Mouse (Mus musculus) ovary, adult 18-20 months (tissue): Measurements from ENCODE around the gene Trim71.

Experiments used
- DNase-seq: peaks from one replicate; pipeline ENCODE4 v3.0.0; 2022; ENCODE audit warnings: low spot score, mixed read lengths

The Trim71 gene

DNA sequence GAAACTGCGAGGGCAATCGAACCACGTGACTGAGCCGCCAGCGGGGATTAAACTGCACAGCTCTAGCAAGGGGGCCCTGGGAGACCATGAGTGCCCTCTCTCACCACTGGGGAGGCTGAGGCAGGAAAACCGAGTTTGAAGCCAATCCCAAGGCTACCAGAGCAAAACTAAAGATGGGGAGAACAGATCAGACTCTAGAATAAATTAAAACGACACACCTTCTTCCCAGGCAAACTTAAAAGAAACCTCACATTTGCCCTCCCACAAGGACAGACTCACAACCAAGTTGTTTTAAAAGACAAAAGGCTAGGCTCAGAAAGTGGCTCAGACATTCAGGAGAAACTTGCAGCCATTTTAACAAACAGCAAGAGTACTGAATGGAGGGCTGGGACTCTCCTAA is 7.1 kb downstream of the Trim71 start:
- no peak for DNase-seq

GRCm38 (mm10) chr9:114556276-114556855 is 7.8 kb downstream of the Trim71 start:
- DNase-seq, result no peak

DNA sequence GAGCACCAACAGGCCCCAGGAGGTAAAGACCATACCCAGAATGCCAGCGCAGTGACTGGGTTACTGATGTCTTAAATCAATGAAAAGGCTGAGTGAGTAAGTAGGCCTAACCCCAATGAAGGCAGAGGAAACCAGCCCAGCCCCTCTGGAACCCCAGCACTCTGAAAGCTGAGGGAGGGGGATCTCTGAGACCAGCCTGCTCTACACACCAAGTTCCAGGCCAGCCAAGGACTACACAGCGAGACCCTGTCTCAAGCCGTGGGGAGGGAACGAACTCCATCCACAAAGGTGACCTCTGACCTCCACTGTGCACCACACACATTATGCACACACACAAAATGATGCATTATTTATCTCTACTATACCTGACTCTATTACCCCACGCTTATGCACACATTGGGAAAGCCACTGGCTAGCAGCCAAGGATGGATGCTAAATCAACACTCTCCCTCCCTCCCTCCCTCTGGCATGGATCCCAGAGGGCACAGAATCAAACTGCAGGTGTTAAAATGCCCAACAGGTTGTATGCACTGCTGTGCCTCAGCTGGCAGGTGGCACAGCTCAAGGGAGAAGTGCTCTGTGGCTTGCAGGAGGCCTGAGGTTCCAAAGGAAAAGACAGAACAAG is 9.7 kb downstream of the Trim71 start:
- no peak for DNase-seq

- DNase-seq, result no peak
Measured at GRCm38 (mm10) chr9:114553828-114554227, 10.3 kb downstream of the Trim71 start.

DNA sequence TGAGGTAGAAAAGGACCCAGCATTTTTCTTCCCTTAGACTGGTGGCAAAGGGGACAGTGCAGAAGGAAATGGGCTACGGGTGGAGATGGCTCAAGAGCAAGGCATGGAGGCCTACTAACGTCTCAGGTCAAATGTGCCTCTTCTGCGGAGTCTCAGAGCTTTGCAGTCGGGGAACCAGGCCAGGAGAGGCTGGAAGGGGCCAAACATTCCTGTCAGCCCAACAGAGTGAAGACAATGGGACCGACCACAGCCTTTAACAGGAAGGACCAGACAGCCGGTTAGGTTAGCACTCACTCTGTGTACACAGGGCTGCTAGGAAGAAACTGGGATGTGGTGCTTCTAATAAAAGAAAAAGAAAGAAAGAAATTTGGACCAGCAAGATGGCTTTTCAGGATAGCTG is 14.1 kb downstream of the Trim71 start:
- no peak for DNase-seq

GRCm38 (mm10) chr9:114549117-114549516 is 15.1 kb downstream of the Trim71 start:
- DNase-seq, result no peak

GRCm38 (mm10) chr9:114548496-114548895 is 15.7 kb downstream of the Trim71 start:
- no peak for DNase-seq

GRCm38 (mm10) chr9:114547643-114548077 is 16.5 kb downstream of the Trim71 start:
- DNase-seq, result no peak

DNA sequence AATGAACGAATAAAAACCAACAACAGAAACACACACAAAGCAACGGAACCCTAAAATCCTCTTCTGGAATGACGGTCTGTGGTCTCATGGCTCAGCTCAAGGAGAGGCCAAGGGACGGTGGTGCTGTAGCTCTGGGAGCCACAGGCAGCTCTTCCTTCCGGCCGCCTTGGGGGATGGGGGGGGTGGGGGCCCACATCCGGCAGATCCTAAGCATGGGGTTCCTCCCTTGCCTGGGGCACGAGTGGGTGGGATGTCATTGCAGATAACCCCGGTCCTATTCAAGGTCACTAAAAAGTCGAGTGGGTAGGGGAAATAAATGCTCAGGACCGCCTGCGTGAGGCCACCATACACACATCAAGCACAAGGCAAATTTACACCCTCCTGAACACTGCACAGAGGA is 17.4 kb downstream of the Trim71 start:
- DNase-seq, result no peak

DNA sequence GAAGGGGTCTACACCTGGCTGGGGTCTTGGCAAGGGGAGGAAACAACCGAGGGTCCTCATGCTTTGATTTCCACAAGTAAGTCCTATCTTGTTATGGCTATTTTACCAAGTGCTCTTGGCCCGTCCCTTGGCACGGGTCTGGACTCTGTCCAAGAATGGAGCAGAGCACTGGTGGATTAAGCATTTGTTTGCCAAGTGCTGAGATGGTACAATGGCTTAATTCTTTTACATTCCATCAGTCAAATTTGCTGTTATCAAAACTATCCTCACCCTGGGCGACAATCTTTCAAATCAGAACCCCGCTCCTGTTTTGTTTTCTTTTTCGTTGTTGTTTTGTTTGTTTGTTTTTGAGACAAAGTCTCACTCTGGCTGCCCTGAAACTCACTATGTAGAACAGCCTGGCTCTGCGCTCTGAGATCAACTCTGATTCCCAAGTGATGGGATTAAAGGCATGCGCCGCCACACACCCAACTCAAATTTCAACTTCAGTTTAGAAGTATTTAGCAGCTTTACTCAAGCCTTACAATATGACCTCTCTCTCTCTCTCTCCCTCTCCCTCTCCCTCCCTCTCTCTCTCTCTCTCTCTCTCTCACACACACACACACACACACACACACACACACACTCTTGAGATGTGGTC is 19.3 kb downstream of the Trim71 start:
- no peak for DNase-seq

DNA sequence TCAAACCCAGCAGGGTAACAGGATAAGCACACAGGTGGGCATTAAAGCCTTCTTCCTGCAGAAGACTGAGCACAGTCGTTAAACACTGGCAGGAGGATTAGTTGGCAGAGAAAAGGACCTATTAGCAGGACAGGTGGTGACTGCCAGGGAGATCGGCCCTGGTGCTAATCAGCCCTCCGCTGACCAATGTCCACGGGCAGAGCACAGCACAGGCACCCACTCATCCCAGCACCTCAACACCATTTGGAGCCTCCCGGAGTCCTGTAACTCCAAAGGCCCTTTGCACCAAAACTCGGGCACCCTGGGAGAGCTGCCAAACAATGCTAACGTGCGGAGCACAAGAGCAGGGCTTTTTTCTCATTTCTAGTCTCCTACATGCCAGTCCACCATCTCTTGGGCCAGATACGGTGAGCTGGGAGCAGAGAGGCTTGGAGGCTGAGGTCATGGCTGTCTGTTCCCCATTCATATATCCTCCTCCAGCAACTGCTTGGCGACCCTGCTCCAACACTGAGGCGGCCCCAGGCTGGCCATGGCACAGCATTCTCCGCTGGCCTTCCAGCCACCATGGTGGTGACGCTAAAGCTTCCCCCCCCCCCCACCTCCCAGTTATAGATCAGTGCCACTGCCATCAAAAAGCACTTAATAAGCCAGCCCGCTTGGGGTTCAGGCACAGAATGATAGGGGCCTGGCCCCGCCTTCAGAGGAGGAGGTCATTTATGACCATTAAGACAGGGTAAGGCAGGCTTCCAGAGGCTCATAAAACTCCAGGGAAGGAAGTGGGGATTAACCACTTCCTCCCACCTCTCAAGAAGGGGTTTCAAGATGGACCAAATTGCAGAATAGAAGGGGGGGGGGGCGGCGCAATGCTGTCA is 20.1 kb downstream of the Trim71 start:
- DNase-seq, result no peak

DNA sequence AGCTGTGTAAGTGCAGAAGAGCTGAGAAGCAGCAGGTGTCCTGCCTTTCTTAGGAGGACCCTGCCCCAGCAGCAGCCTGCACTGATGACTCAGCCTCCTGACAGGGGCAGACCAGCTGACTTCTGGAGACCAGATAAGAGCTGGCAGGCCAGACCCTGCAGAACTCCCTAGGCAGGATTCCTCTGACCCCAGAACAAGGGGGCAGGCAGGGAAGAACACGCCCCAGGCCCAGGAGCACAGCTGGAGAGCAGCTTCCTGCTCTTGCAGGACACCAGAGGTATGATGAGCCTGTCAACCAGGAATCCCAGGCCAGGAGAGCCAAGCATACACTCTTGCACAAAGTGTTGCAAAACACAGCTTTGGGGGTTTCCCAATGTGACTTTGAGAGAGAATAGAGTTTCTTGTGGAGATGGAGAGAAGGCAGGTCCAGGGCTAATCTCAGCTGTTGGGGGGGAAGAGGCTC is 22.9 kb downstream of the Trim71 start:
- DNase-seq, result peak; percentile 4

DNA sequence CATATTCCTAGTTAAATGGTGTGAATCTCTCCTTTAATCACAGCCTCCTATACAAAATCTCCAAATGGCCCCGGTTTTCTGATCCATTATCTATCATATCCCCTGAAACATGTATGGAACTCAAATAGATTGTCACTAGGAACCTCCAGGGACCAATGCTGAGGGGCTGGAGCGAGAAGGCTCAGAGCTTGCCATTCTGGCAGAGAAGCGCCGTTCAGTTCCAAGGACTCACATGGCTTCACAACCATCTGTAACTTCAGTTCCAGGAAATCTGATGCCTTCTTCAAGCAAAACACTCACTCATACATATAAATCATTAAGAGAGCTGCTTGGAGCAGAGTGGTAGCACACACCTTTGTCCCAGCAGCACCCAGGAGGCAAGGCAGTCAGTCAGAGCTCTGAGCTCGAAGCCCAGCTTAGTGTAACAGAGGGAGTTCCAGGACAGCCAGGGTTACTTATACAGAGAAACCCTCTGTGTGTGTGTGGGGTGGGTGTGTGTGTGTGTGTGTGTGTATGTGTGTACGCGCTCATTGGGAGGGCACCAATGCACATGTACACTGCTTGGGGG is 25.1 kb downstream of the Trim71 start:
- no peak for DNase-seq

DNA sequence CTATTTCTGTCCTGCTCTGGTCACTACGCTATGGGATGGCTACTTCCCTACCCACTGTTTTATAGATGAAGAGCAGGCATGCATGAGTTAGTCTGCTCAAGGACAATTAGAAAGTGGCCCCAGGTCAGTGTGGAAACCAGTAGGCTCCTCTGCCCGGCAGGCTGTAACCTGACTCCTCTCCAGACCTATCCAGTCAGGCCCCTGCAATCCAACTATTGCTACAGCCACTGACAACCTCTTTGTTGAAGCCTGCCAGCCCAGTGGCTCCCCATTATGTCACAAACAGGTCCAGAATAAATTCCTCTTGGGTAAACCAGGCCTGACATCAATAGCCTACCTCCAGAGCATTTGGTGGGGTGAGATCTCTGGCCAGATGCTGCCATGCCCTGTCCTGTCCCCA is 27.5 kb downstream of the Trim71 start:
- DNase-seq, result no peak

- DNase-seq, result no peak
Measured at GRCm38 (mm10) chr9:114534747-114535517, 29.2 kb downstream of the Trim71 start.

- DNase-seq, result no peak
Measured at GRCm38 (mm10) chr9:114533848-114534247, 30.3 kb downstream of the Trim71 start.

GRCm38 (mm10) chr9:114531276-114531675 is 32.9 kb downstream of the Trim71 start:
- no peak for DNase-seq

- DNase-seq, result no peak
Measured at GRCm38 (mm10) chr9:114528680-114529048, 35.5 kb downstream of the Trim71 start.

GRCm38 (mm10) chr9:114527992-114528679 is 36.0 kb downstream of the Trim71 start:
- DNase-seq, result no peak

DNA sequence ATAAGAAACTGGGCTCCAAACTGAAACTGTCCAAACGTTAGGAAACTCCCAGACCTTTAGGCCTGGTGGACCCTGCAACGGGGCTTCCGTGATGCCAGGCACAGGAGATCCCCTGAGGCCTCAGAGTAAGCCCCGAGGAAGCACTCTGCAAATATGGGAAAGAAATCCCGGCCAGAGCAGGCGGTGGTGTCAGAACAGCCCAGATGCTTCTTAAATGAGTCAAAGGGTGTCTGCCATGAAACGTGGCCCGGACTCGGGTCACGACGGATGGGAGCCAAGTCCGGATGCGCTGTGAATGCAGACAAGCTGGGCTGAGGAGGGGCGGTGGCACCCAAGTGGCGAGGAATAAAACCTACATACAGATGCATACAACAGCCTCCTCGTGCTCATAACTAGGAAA is 37.1 kb downstream of the Trim71 start:
- no peak for DNase-seq

DNA sequence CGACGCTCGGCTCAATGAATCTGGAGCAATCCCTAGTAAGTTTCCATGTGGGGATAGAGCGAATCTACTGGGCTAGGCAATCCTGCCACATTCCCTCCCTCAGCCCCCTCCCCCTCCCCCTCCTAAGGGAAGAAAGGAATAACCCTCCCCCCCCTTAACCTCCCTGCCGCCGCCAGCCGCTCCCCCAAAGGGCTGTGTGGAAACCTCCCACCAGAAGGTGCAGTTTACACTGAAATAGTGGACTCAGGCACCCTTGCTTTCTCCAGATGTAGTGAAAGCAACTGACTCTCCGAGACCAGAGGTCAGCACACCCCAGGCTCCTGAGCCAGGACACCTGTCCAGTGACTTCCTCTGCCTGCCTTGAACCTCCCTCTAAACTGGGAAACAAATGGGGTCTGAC is 37.6 kb downstream of the Trim71 start:
- DNase-seq, result no peak
